Mouse (Mus musculus) layer of hippocampus, postnatal 10 days (tissue): ENCODE results near the gene Hdhd5. TPM values are rescaled to one million over a fixed set of nuclear protein-coding genes. Genes with fewer than 3 reads are reported as not detected.

Experiments
- total RNA-seq, 2 experiments: library from RNA; stranded (reverse); gene quantifications; 2 replicates each; pipeline ENCODE4 v1.2.3; 2021

Gene Hdhd5
- total RNA-seq, 2 experiments from 2014 or later: 34.3 to 37.2 TPM

Other genes starting within 250 kb of the Hdhd5 start
- gene D330020A13Rik, start 237.0 kb downstream of the Hdhd5 start, total RNA-seq: not detected
- 1 to 10 TPM; 1.9 to 2.2 TPM for gene B4galnt3, start 236.8 kb downstream of the Hdhd5 start, total RNA-seq
- gene Kdm5a, start 167.2 kb downstream of the Hdhd5 start, total RNA-seq: 10 to 100 TPM; 34.2 to 39.2 TPM
- gene Ccdc77, start 166.9 kb downstream of the Hdhd5 start, total RNA-seq: 1 to 10 TPM; 8.3 to 8.4 TPM
- gene Il17ra, start 68.1 kb downstream of the Hdhd5 start, total RNA-seq: 1 to 10 TPM; 4.0 to 4.1 TPM
- 10 to 100 TPM; 38.2 to 42.5 TPM for gene Tmem121b, start 37.5 kb downstream of the Hdhd5 start, total RNA-seq
- 1 to 10 TPM; 8.6 to 8.9 TPM for gene Cecr2, start 135.1 kb upstream of the Hdhd5 start, total RNA-seq
- 10 to 100 TPM; 42.8 to 46.3 TPM for gene Slc25a18, start 242.3 kb upstream of the Hdhd5 start, total RNA-seq